Mouse (Mus musculus): ENCODE results near the gene Prkrip1. TPM values are rescaled to one million over a fixed set of nuclear protein-coding genes. Genes with fewer than 3 reads are reported as not detected.

The Prkrip1 gene
- polyA plus RNA-seq (2012; ENCODE audit: insufficient read depth, insufficient read length, low replicate concordance, missing spikeins): not detected in 2 replicates

- WGBS: under 1% methylated on average over 62 of the region's 62 CpGs
- peak within 1 kb of the TSS; percentile 54 for H3K4me3 ChIP-seq (ENCODE audit: insufficient read depth, low read depth, low read length)
- H3K4me1 ChIP-seq (ENCODE audit: control insufficient read depth, insufficient read depth, low read length): 0 out of 2 replicates have a peak, but pooled peaks cover 3% of the 10 kb centered on the region
- peak within 1 kb of the TSS; percentile 53; the same call in 1 of the 2 replicates for H3K27ac ChIP-seq (ENCODE audit: insufficient read depth, low read depth, low read length)
- TF ChIP-seq POLR2A (IDR thresholded peaks at IDR 0.05; ENCODE audit: insufficient read depth, low read depth, low read length) (peak; percentile 69), CTCF (IDR thresholded peaks at IDR 0.05; ENCODE audit: insufficient read depth, low read depth, low read length) (0 out of 2 replicates have a peak, but pooled peaks have one; percentile 8)
Observed at GRCm38 (mm10) chr5:136198474-136199391, at the start of gene Prkrip1. Prkrip1 (minus strand) TSS chr5:136198963.

GRCm38 (mm10) chr5:136248441-136248840 lies 49.7 kb upstream of the Prkrip1 start:
- 79% methylated on average over 6 of the region's 6 CpGs for WGBS
- no peak overlapping the region for H3K27ac ChIP-seq (ENCODE audit: insufficient read depth, low read depth, low read length)
- no peak overlapping the region for H3K4me3 ChIP-seq (ENCODE audit: insufficient read depth, low read depth, low read length)
- TF ChIP-seq CTCF (IDR thresholded peaks at IDR 0.05; ENCODE audit: insufficient read depth, low read depth, low read length): no peak
- TF ChIP-seq POLR2A (IDR thresholded peaks at IDR 0.05; ENCODE audit: insufficient read depth, low read depth, low read length): no peak
- H3K4me1 ChIP-seq (ENCODE audit: control insufficient read depth, insufficient read depth, low read length): peaks cover 13% of the 10 kb centered on the region; the same call in 1 of the 2 replicates

- Histone ChIP-seq H3K4me3 (ENCODE audit: insufficient read depth, low read depth, low read length) (peak within 1 kb of the TSS; percentile 78; the same call in 1 of the 2 replicates), H3K27ac (ENCODE audit: insufficient read depth, low read depth, low read length) (no peak within 1 kb of the TSS), H3K4me1 (ENCODE audit: control insufficient read depth, insufficient read depth, low read length) (peaks cover 18% of the 10 kb centered on the region; the same call in 1 of the 2 replicates)
- WGBS: 94% methylated on average over 2 of the region's 2 CpGs
- TF ChIP-seq POLR2A (IDR thresholded peaks at IDR 0.05; ENCODE audit: insufficient read depth, low read depth, low read length) (no peak), CTCF (IDR thresholded peaks at IDR 0.05; ENCODE audit: insufficient read depth, low read depth, low read length) (no peak)
Observed at GRCm38 (mm10) chr5:136246452-136246838, 47.7 kb upstream of the Prkrip1 start, which contains the start of gene Sh2b2. Sh2b2 (minus strand) TSS chr5:136246556.

- 36% methylated on average over 15 of the region's 15 CpGs for WGBS
- peak overlapping the region; percentile 78; the same call in 1 of the 2 replicates for H3K4me3 ChIP-seq (ENCODE audit: insufficient read depth, low read depth, low read length)
- H3K27ac ChIP-seq (ENCODE audit: insufficient read depth, low read depth, low read length): no peak overlapping the region
- TF ChIP-seq POLR2A (IDR thresholded peaks at IDR 0.05; ENCODE audit: insufficient read depth, low read depth, low read length) (0 out of 2 replicates have a peak, but pooled peaks have one; percentile 6), CTCF (IDR thresholded peaks at IDR 0.05; ENCODE audit: insufficient read depth, low read depth, low read length) (no peak)
- peaks cover 22% of the 10 kb centered on the region; the same call in 1 of the 2 replicates for H3K4me1 ChIP-seq (ENCODE audit: control insufficient read depth, insufficient read depth, low read length)
Observed at GRCm38 (mm10) chr5:136245541-136246451, 47.0 kb upstream of the Prkrip1 start.

GRCm38 (mm10) chr5:136244762-136245540 lies 46.2 kb upstream of the Prkrip1 start:
- H3K4me3 ChIP-seq (ENCODE audit: insufficient read depth, low read depth, low read length): peak overlapping the region; percentile 78
- H3K4me1 ChIP-seq (ENCODE audit: control insufficient read depth, insufficient read depth, low read length): peaks cover 22% of the 10 kb centered on the region; the same call in 1 of the 2 replicates
- WGBS: under 1% methylated on average over 44 of the region's 57 CpGs
- 0 out of 2 replicates have a peak, but pooled peaks have one; percentile 14 for TF ChIP-seq POLR2A (IDR thresholded peaks at IDR 0.05; ENCODE audit: insufficient read depth, low read depth, low read length)
- TF ChIP-seq CTCF (IDR thresholded peaks at IDR 0.05; ENCODE audit: insufficient read depth, low read depth, low read length): no peak
- no peak overlapping the region for H3K27ac ChIP-seq (ENCODE audit: insufficient read depth, low read depth, low read length)

GRCm38 (mm10) chr5:136243851-136244761 lies 45.3 kb upstream of the Prkrip1 start:
- peaks cover 22% of the 10 kb centered on the region; the same call in 1 of the 2 replicates for H3K4me1 ChIP-seq (ENCODE audit: control insufficient read depth, insufficient read depth, low read length)

GRCm38 (mm10) chr5:136241161-136241560 lies 42.4 kb upstream of the Prkrip1 start:
- Histone ChIP-seq H3K4me1 (ENCODE audit: control insufficient read depth, insufficient read depth, low read length) (peaks cover 31% of the 10 kb centered on the region), H3K4me3 (ENCODE audit: insufficient read depth, low read depth, low read length) (no peak overlapping the region), H3K27ac (ENCODE audit: insufficient read depth, low read depth, low read length) (no peak overlapping the region)
- WGBS: 78% methylated on average over 6 of the region's 6 CpGs
- TF ChIP-seq POLR2A (IDR thresholded peaks at IDR 0.05; ENCODE audit: insufficient read depth, low read depth, low read length): no peak
- TF ChIP-seq CTCF (IDR thresholded peaks at IDR 0.05; ENCODE audit: insufficient read depth, low read depth, low read length): no peak

More at GRCm38 (mm10) chr5:136243851-136244761, 45.3 kb upstream of the Prkrip1 start:
- under 1% methylated on average over 67 of the region's 67 CpGs for WGBS
- no peak for TF ChIP-seq CTCF (IDR thresholded peaks at IDR 0.05; ENCODE audit: insufficient read depth, low read depth, low read length)
- TF ChIP-seq POLR2A (IDR thresholded peaks at IDR 0.05; ENCODE audit: insufficient read depth, low read depth, low read length): no peak
- H3K27ac ChIP-seq (ENCODE audit: insufficient read depth, low read depth, low read length): no peak overlapping the region
- H3K4me3 ChIP-seq (ENCODE audit: insufficient read depth, low read depth, low read length): peak overlapping the region; percentile 78

Data from olfactory bulb, adult 2 months (tissue).